Comparison of ENCODE assay signal across 22 mouse cellular contexts in genomic region chr11:119650456-119650855, GRCm38 (mm10). TPM values are rescaled to one million over a fixed set of nuclear protein-coding genes. Genes with fewer than 3 reads are reported as not detected.
DNase-seq lines count a peak whose midpoint lies in the region; ATAC-seq and TF ChIP-seq lines count a peak whose summit lies in the region.
"Had no signal": no experiment of that assay in that cellular context is flagged by ENCODE, and none has a peak within 500 bp of the region (broad histone marks: within the 10 kb centered on the region; RNA-seq: fewer than 3 reads in every experiment).

No protein-coding gene starts in this region.

- H3K4me1 ChIP-seq in limb, embryonic 13.5 days: peaks cover 25% of the 10 kb centered on the region
- H3K4me1 ChIP-seq in limb, embryonic 10.5 days: peaks cover 7% of the 10 kb centered on the region
- peaks cover 9% of the 10 kb centered on the region; the same call in 1 of the 2 replicates for H3K4me1 ChIP-seq in midbrain, postnatal 0 days (ENCODE audit: insufficient read depth, low read length)
- peaks cover 13% of the 10 kb centered on the region for H3K4me1 ChIP-seq in midbrain, embryonic 15.5 days
- peaks cover 10% of the 10 kb centered on the region for H3K4me1 ChIP-seq in limb, embryonic 15.5 days
- no peaks in the 10 kb centered on the region for H3K4me1 ChIP-seq in liver, postnatal 0 days (ENCODE audit: insufficient read depth)

- no peak for TF ChIP-seq EP300 in liver, postnatal 0 days (IDR thresholded peaks at IDR 0.05; ENCODE audit: low read depth)

- DNase-seq in limb, embryonic 10.5 days (ENCODE audit: low spot score): no peak
- DNase-seq in midbrain, postnatal 0 days (ENCODE audit: low spot score): no peak
- no peak for DNase-seq in liver, postnatal 0 days
- DNase-seq: adrenal gland, adult 2 months; adrenal gland, postnatal 14 days; cerebellum, adult 11 months; cerebellum, adult 2 months; cerebellum, adult 9-11 months; cerebellum, postnatal 25 days; forebrain, postnatal 0 days; gastrocnemius, adult 2 months; gastrocnemius, postnatal 14 days; heart, adult 11 months had no signal

- ATAC-seq in limb, embryonic 13.5 days (ENCODE audit: low FRiP score, low read depth): no peak
- no peak for ATAC-seq in midbrain, postnatal 0 days (ENCODE audit: low FRiP score)
- ATAC-seq in midbrain, embryonic 15.5 days (replicated peaks): no peak
- ATAC-seq in limb, embryonic 15.5 days (ENCODE audit: insufficient number of reproducible peaks, low FRiP score, low TSS enrichment, low read depth): no peak
- no peak for ATAC-seq in liver, postnatal 0 days
- ATAC-seq: CD4-positive, CD25-positive, alpha-beta regulatory T cell, adult 4 months; forebrain, embryonic 14.5 days; forebrain, postnatal 0 days had no signal

- H3K9me3 ChIP-seq in limb, embryonic 13.5 days: no peaks in the 10 kb centered on the region
- no peaks in the 10 kb centered on the region for H3K9me3 ChIP-seq in limb, embryonic 10.5 days (replicated peaks)
- H3K9me3 ChIP-seq in midbrain, postnatal 0 days (ENCODE audit: low read length): no peaks in the 10 kb centered on the region
- H3K9me3 ChIP-seq in midbrain, embryonic 15.5 days: no peaks in the 10 kb centered on the region
- no peaks in the 10 kb centered on the region for H3K9me3 ChIP-seq in limb, embryonic 15.5 days
- H3K9me3 ChIP-seq in liver, postnatal 0 days (ENCODE audit: low read length): no peaks in the 10 kb centered on the region
- H3K9me3 ChIP-seq: embryonic facial prominence, embryonic 15.5 days; hindbrain, embryonic 12.5 days; hindbrain, embryonic 15.5 days had no signal

- 0 out of 2 replicates have a peak overlapping the region, but pooled peaks have one; percentile 22 for H3K27ac ChIP-seq in limb, embryonic 13.5 days
- no peak overlapping the region for H3K27ac ChIP-seq in limb, embryonic 10.5 days
- peak overlapping the region; percentile 21; the same call in 1 of the 2 replicates for H3K27ac ChIP-seq in midbrain, postnatal 0 days (ENCODE audit: low read depth, low read length)
- no peak overlapping the region for H3K27ac ChIP-seq in midbrain, embryonic 15.5 days
- H3K27ac ChIP-seq in limb, embryonic 15.5 days: peak overlapping the region; percentile 61; the same call in 1 of the 2 replicates
- H3K27ac ChIP-seq in liver, postnatal 0 days (ENCODE audit: low read depth): no peak overlapping the region
- H3K27ac ChIP-seq: embryonic facial prominence, embryonic 15.5 days; gastrocnemius, adult 2 months; hindbrain, embryonic 12.5 days; hindbrain, embryonic 15.5 days had no signal

- no peak overlapping the region for H3K9ac ChIP-seq in limb, embryonic 13.5 days
- H3K9ac ChIP-seq in midbrain, postnatal 0 days (replicated peaks; ENCODE audit: low read length, poor library complexity, severe bottlenecking): no peak overlapping the region
- H3K9ac ChIP-seq in midbrain, embryonic 15.5 days: no peak overlapping the region
- no peak overlapping the region for H3K9ac ChIP-seq in limb, embryonic 15.5 days
- H3K9ac ChIP-seq in liver, postnatal 0 days (replicated peaks): no peak overlapping the region
- H3K9ac ChIP-seq: embryonic facial prominence, embryonic 15.5 days; forebrain, postnatal 0 days; hindbrain, embryonic 12.5 days; hindbrain, embryonic 15.5 days had no signal

- no peak overlapping the region for H3K4me2 ChIP-seq in limb, embryonic 13.5 days (replicated peaks)
- H3K4me2 ChIP-seq in midbrain, postnatal 0 days (ENCODE audit: low read depth, low read length, poor library complexity, severe bottlenecking): no peak overlapping the region
- no peak overlapping the region for H3K4me2 ChIP-seq in midbrain, embryonic 15.5 days
- H3K4me2 ChIP-seq in limb, embryonic 15.5 days: no peak overlapping the region
- no peak overlapping the region for H3K4me2 ChIP-seq in liver, postnatal 0 days (ENCODE audit: low read depth, low read length)
- H3K4me2 ChIP-seq: embryonic facial prominence, embryonic 15.5 days; heart, embryonic 11.5 days; hindbrain, embryonic 12.5 days; hindbrain, embryonic 15.5 days had no signal

- TF ChIP-seq CTCF in midbrain, postnatal 0 days (IDR thresholded peaks at IDR 0.05): no peak
- no peak for TF ChIP-seq CTCF in liver, postnatal 0 days (IDR thresholded peaks at IDR 0.05; ENCODE audit: low read depth)

- no peaks in the 10 kb centered on the region for H3K27me3 ChIP-seq in limb, embryonic 13.5 days
- H3K27me3 ChIP-seq in limb, embryonic 10.5 days (ENCODE audit: low read depth, poor library complexity, severe bottlenecking): no peaks in the 10 kb centered on the region
- H3K27me3 ChIP-seq in midbrain, postnatal 0 days (ENCODE audit: insufficient read depth, low read length): no peaks in the 10 kb centered on the region
- no peaks in the 10 kb centered on the region for H3K27me3 ChIP-seq in midbrain, embryonic 15.5 days (replicated peaks)
- no peaks in the 10 kb centered on the region for H3K27me3 ChIP-seq in limb, embryonic 15.5 days
- H3K27me3 ChIP-seq in liver, postnatal 0 days (ENCODE audit: insufficient read depth, low read length): no peaks in the 10 kb centered on the region
- H3K27me3 ChIP-seq: embryonic facial prominence, embryonic 15.5 days; hindbrain, embryonic 12.5 days; hindbrain, embryonic 15.5 days had no signal

- no peak overlapping the region for H3K4me3 ChIP-seq in limb, embryonic 13.5 days
- H3K4me3 ChIP-seq in limb, embryonic 10.5 days: no peak overlapping the region
- no peak overlapping the region for H3K4me3 ChIP-seq in midbrain, postnatal 0 days (ENCODE audit: low read depth, low read length)
- no peak overlapping the region for H3K4me3 ChIP-seq in midbrain, embryonic 15.5 days
- H3K4me3 ChIP-seq in limb, embryonic 15.5 days: no peak overlapping the region
- H3K4me3 ChIP-seq in liver, postnatal 0 days (ENCODE audit: low read depth, low read length): no peak overlapping the region
- H3K4me3 ChIP-seq: embryonic facial prominence, embryonic 15.5 days; gastrocnemius, adult 2 months; hindbrain, embryonic 12.5 days; hindbrain, embryonic 15.5 days had no signal

- H3K36me3 ChIP-seq in limb, embryonic 13.5 days: no peaks in the 10 kb centered on the region
- no peaks in the 10 kb centered on the region for H3K36me3 ChIP-seq in limb, embryonic 10.5 days
- no peaks in the 10 kb centered on the region for H3K36me3 ChIP-seq in midbrain, postnatal 0 days (ENCODE audit: insufficient read depth, low read length)
- no peaks in the 10 kb centered on the region for H3K36me3 ChIP-seq in midbrain, embryonic 15.5 days (replicated peaks)
- H3K36me3 ChIP-seq in limb, embryonic 15.5 days: no peaks in the 10 kb centered on the region
- H3K36me3 ChIP-seq in liver, postnatal 0 days (replicated peaks; ENCODE audit: insufficient read depth, low read length): no peaks in the 10 kb centered on the region
- H3K36me3 ChIP-seq: embryonic facial prominence, embryonic 15.5 days; hindbrain, embryonic 12.5 days; hindbrain, embryonic 15.5 days had no signal

RNA-seq across cellular contexts. Expression of gene Rptor, which starts 47.8 kb away (rescaled TPM):
- 11.2 and 11.6 TPM in 2 replicates for polyA plus RNA-seq in limb, embryonic 13.5 days (2015; fragmentation: Nextera tagmentation; extraction: Ambion mirVana)
- 17.4 and 17.9 TPM in 2 replicates for polyA plus RNA-seq in limb, embryonic 10.5 days (2016; fragmentation: Nextera tagmentation; extraction: Ambion mirVana)
- 64.8 and 65.0 TPM in 2 replicates for total RNA-seq in midbrain, postnatal 0 days (2014; rRNA removed)
- polyA plus RNA-seq in midbrain, postnatal 0 days (2015; fragmentation: Nextera tagmentation; extraction: Ambion mirVana): 8.5 TPM in 2 replicates
- 13.1 and 14.6 TPM in 2 replicates for polyA plus RNA-seq in midbrain, embryonic 15.5 days (2015; fragmentation: Nextera tagmentation; extraction: Ambion mirVana)
- polyA plus RNA-seq in limb, embryonic 15.5 days (2015; fragmentation: Nextera tagmentation; extraction: Ambion mirVana): 8.3 and 9.0 TPM in 2 replicates
- polyA plus RNA-seq in liver, postnatal 0 days (2015; fragmentation: Nextera tagmentation; extraction: Ambion mirVana): 3.1 TPM in 2 replicates

Comparison
In these comparisons a context has a peak if more than half of its experiments do, and no peak if none do; other contexts are left out.
1. H3K27ac ChIP-seq: peak in limb, embryonic 13.5 days (single experiment), midbrain, postnatal 0 days (single experiment) and limb, embryonic 15.5 days (single experiment); none in limb, embryonic 10.5 days (single experiment), midbrain, embryonic 15.5 days (single experiment) and liver, postnatal 0 days (single experiment).